Mouse (Mus musculus) left cerebral cortex, adult 11 months (tissue): Measurements from ENCODE around the gene Txndc9.

Experiments used
- DNase-seq: peaks from one replicate; pipeline ENCODE4 v3.0.0; 2022; ENCODE audit warnings: low spot score

Txndc9 gene

GRCm38 (mm10) chr1:37971520-37971919 lies 26.2 kb downstream of the Txndc9 start:
- no peak for DNase-seq

- no peak for DNase-seq
Observed at GRCm38 (mm10) chr1:37968746-37969145, 28.9 kb downstream of the Txndc9 start.

- no peak for DNase-seq
Observed at GRCm38 (mm10) chr1:37965571-37965970, 32.1 kb downstream of the Txndc9 start.

GRCm38 (mm10) chr1:37959486-37959885 lies 38.2 kb downstream of the Txndc9 start:
- DNase-seq: no peak

- DNase-seq: no peak
Observed at GRCm38 (mm10) chr1:37958516-37958915, 39.2 kb downstream of the Txndc9 start.

- DNase-seq: no peak
Observed at GRCm38 (mm10) chr1:37957659-37958058, 40.0 kb downstream of the Txndc9 start, which contains the start of gene Lyg1. Lyg1 (minus strand) TSS chr1:37957759.

GRCm38 (mm10) chr1:37956690-37957431 lies 40.8 kb downstream of the Txndc9 start:
- DNase-seq: no peak

- no peak for DNase-seq
Observed at GRCm38 (mm10) chr1:37955251-37955650, 42.4 kb downstream of the Txndc9 start.

GRCm38 (mm10) chr1:37954786-37955185 lies 42.9 kb downstream of the Txndc9 start:
- DNase-seq: no peak

GRCm38 (mm10) chr1:37948906-37949305 lies 48.8 kb downstream of the Txndc9 start:
- no peak for DNase-seq
